Mouse (Mus musculus): ENCODE data around the gene Cacng1.

The Cacng1 gene

DNA sequence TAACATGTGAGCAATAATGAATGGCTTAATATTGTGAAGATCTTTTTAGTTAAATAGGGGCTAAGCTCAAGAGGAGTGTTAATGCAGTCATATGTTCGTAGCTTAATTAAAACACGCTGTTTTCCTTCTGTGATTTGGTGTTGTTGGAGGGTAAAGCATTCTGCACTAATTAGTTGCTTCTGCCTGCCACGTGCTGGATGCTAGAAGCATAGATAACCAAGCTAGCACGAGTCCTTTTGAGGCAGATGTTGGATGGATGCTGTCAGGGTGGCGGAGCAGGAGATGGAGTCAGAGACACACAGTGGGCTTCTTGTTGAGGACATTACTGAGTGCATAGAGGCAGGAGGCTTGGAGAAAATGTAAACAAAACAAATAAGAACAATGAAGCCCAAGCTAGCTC lies 59.2 kb downstream of the Cacng1 start:
- in situ Hi-C loops (cut with MboI, MseI): no loop called here

GRCm38 (mm10) chr11:107655538-107655937 lies 60.8 kb downstream of the Cacng1 start:
- in situ Hi-C loops (cut with MboI, MseI): no loop called here

All from T-helper 17 cell (primary cell).